Mouse (Mus musculus): ENCODE results near the gene Klk1b5. TPM values are rescaled to one million over a fixed set of nuclear protein-coding genes. Genes with fewer than 3 reads are reported as not detected.

Gene Klk1b5
- polyA plus RNA-seq, 1 experiment = 7.0 TPM

GRCm38 (mm10) chr7:44225076-44225475 is 9.3 kb downstream of the Klk1b5 start, which contains the start of gene Klk1:
Gene Klk1, plus strand, starts transcription at chr7:44225360.
- Histone ChIP-seq H3K4me1 (ENCODE audit: control insufficient read depth, insufficient read depth, low read length) (no peaks in the 10 kb centered on the region), H3K27ac (ENCODE audit: insufficient read depth, low read depth, low read length) (peak within 1 kb of the TSS; percentile 98), H3K4me3 (ENCODE audit: insufficient read depth, low read depth, low read length) (peak within 1 kb of the TSS; percentile 36), H3K36me3 (ENCODE audit: control insufficient read depth, insufficient read depth, low read length) (no peaks in the 10 kb centered on the region), H3K27me3 (replicated peaks; ENCODE audit: control insufficient read depth, insufficient read depth, low read length) (no peaks in the 10 kb centered on the region)
- TF ChIP-seq CTCF (conservative IDR thresholded peaks at IDR 0.05; ENCODE audit: insufficient read depth, insufficient read length, low read depth, low read length) (no peak), POLR2A (IDR thresholded peaks at IDR 0.05; ENCODE audit: low read depth, low read length) (no peak)
- 32% methylated on average over 1 of the region's 1 CpGs for whole genome bisulfite sequencing
- peak; percentile 66 for DNase-seq

DNA sequence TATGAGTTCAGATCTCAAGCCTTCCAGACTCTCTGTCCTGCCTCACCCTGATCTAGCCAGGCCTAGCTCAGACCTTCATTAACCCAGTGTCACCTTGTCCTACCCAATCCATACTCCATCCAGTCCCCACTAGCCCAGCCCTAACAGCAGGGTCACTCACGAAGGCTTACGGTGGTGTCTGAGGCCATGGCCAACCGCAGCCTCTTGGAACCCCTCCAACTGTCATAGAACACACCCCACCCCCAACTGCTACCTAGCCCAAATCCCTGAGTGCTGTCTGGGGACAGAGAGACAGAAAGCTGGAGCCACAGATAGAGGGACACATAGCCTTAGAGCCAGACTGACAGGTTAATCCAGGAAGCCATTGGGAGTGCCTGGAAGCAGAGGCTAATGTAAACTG is 20.2 kb downstream of the Klk1b5 start, which contains the start of gene Gm36864:
Gene Gm36864, plus strand, starts transcription at position 269 of the 400 bp plus-strand sequence.
- no peak for TF ChIP-seq CTCF (conservative IDR thresholded peaks at IDR 0.05; ENCODE audit: insufficient read depth, insufficient read length, low read depth, low read length)
- no peak for TF ChIP-seq POLR2A (IDR thresholded peaks at IDR 0.05; ENCODE audit: low read depth, low read length)
- Histone ChIP-seq H3K4me1 (ENCODE audit: control insufficient read depth, insufficient read depth, low read length) (no peaks in the 10 kb centered on the region), H3K27ac (ENCODE audit: insufficient read depth, low read depth, low read length) (peak within 1 kb of the TSS; percentile 9; the same call in 1 of the 2 replicates), H3K4me3 (ENCODE audit: insufficient read depth, low read depth, low read length) (no peak within 1 kb of the TSS), H3K27me3 (replicated peaks; ENCODE audit: control insufficient read depth, insufficient read depth, low read length) (no peaks in the 10 kb centered on the region), H3K36me3 (ENCODE audit: control insufficient read depth, insufficient read depth, low read length) (no peaks in the 10 kb centered on the region)
- WGBS = 40% methylated on average over 3 of the region's 3 CpGs
- peak; percentile 13 for DNase-seq

DNA sequence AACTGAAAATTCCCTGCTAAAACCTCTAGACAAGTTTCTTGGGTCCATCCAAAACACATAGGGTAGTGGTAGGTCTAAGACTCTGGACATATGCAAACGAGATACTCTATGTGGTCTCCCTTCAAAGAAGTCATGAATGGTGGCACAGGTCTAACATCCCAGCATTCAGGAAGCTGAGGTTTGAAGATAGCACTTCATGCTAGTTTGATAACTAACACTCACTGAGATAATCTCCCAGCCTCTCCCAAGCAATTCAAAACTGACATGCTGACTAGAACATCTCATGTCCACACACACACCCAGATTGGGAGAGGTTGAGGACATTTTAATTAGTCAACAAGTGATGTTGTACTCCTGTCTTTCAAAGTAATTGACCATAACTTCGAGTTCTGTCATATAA is 24.2 kb downstream of the Klk1b5 start:
- TF ChIP-seq CTCF (conservative IDR thresholded peaks at IDR 0.05; ENCODE audit: insufficient read depth, insufficient read length, low read depth, low read length) (no peak), POLR2A (IDR thresholded peaks at IDR 0.05; ENCODE audit: low read depth, low read length) (no peak)
- 44% methylated on average over 2 of the region's 2 CpGs for WGBS
- Histone ChIP-seq H3K4me1 (ENCODE audit: control insufficient read depth, insufficient read depth, low read length) (no peaks in the 10 kb centered on the region), H3K36me3 (ENCODE audit: control insufficient read depth, insufficient read depth, low read length) (no peaks in the 10 kb centered on the region), H3K27me3 (replicated peaks; ENCODE audit: control insufficient read depth, insufficient read depth, low read length) (no peaks in the 10 kb centered on the region), H3K27ac (ENCODE audit: insufficient read depth, low read depth, low read length) (peak overlapping the region; percentile 89; the same call in 1 of the 2 replicates), H3K4me3 (ENCODE audit: insufficient read depth, low read depth, low read length) (no peak overlapping the region)
- no peak for DNase-seq

DNA sequence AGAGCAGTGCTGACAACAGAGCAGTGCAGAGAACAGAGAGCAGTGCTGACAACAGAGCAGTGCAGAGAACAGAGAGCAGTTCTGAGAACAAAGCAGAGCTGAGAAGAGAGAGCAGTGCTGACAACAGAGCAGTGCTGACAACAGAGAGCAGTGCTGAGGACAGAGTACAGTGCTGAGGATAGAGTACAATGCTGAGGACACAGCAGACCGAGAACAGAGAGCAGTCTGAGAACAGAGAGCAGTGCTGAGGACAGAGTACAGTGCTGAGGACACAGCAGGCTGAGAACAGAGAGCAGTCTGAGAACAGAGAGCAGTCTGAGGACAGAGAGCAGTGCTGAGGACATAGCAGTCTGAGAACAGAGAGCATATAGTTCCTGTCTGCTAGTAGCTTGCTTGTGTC is 25.0 kb downstream of the Klk1b5 start:
- WGBS = 31% methylated on average over 1 of the region's 1 CpGs
- peak overlapping the region; percentile 89 for H3K27ac ChIP-seq (ENCODE audit: insufficient read depth, low read depth, low read length)
- no peaks in the 10 kb centered on the region for H3K36me3 ChIP-seq (ENCODE audit: control insufficient read depth, insufficient read depth, low read length)
- DNase-seq = peak; percentile 58
- H3K4me3 ChIP-seq (ENCODE audit: insufficient read depth, low read depth, low read length) = peak overlapping the region; percentile 35
- no peak for TF ChIP-seq POLR2A (IDR thresholded peaks at IDR 0.05; ENCODE audit: low read depth, low read length)
- no peak for TF ChIP-seq CTCF (conservative IDR thresholded peaks at IDR 0.05; ENCODE audit: insufficient read depth, insufficient read length, low read depth, low read length)
- H3K4me1 ChIP-seq (ENCODE audit: control insufficient read depth, insufficient read depth, low read length) = peaks cover 7% of the 10 kb centered on the region; the same call in 1 of the 2 replicates
- no peaks in the 10 kb centered on the region for H3K27me3 ChIP-seq (replicated peaks; ENCODE audit: control insufficient read depth, insufficient read depth, low read length)

DNA sequence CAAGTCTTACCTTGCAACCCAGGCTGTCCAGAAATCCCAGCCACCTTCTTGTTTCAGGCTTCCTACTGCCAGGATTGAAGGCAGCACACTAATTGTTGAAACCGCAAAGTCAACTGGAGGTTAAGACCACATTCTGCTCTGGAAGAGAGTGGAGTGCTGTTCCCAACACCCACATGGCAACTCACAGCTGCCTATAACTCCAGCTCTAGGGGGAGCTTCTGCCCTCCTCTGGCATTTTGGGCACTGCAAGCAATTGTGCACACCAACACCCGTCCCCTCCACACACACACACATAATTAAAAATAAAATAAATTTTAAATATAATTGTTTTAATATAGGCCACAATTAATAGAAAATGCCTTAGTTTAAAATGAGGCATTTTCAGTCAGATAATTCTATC is 25.4 kb downstream of the Klk1b5 start:
- no peaks in the 10 kb centered on the region for H3K36me3 ChIP-seq (ENCODE audit: control insufficient read depth, insufficient read depth, low read length)
- peak overlapping the region; percentile 35 for H3K4me3 ChIP-seq (ENCODE audit: insufficient read depth, low read depth, low read length)
- TF ChIP-seq CTCF (conservative IDR thresholded peaks at IDR 0.05; ENCODE audit: insufficient read depth, insufficient read length, low read depth, low read length) = peak; percentile 44; the same call in 1 of the 2 replicates
- no peak for TF ChIP-seq POLR2A (IDR thresholded peaks at IDR 0.05; ENCODE audit: low read depth, low read length)
- 57% methylated on average over 2 of the region's 2 CpGs for WGBS
- DNase-seq = peak; percentile 41
- H3K27me3 ChIP-seq (replicated peaks; ENCODE audit: control insufficient read depth, insufficient read depth, low read length) = no peaks in the 10 kb centered on the region
- peak overlapping the region; percentile 89 for H3K27ac ChIP-seq (ENCODE audit: insufficient read depth, low read depth, low read length)
- peaks cover 8% of the 10 kb centered on the region; the same call in 1 of the 2 replicates for H3K4me1 ChIP-seq (ENCODE audit: control insufficient read depth, insufficient read depth, low read length)

GRCm38 (mm10) chr7:44244080-44244479 is 28.3 kb downstream of the Klk1b5 start:
- no peaks in the 10 kb centered on the region for H3K27me3 ChIP-seq (replicated peaks; ENCODE audit: control insufficient read depth, insufficient read depth, low read length)
- H3K4me1 ChIP-seq (ENCODE audit: control insufficient read depth, insufficient read depth, low read length) = peaks cover 8% of the 10 kb centered on the region; the same call in 1 of the 2 replicates
- H3K27ac ChIP-seq (ENCODE audit: insufficient read depth, low read depth, low read length) = no peak overlapping the region
- DNase-seq = no peak
- no peaks in the 10 kb centered on the region for H3K36me3 ChIP-seq (ENCODE audit: control insufficient read depth, insufficient read depth, low read length)
- no peak overlapping the region for H3K4me3 ChIP-seq (ENCODE audit: insufficient read depth, low read depth, low read length)
- 41% methylated on average over 1 of the region's 1 CpGs for WGBS
- no peak for TF ChIP-seq POLR2A (IDR thresholded peaks at IDR 0.05; ENCODE audit: low read depth, low read length)
- TF ChIP-seq CTCF (conservative IDR thresholded peaks at IDR 0.05; ENCODE audit: insufficient read depth, insufficient read length, low read depth, low read length) = no peak

DNA sequence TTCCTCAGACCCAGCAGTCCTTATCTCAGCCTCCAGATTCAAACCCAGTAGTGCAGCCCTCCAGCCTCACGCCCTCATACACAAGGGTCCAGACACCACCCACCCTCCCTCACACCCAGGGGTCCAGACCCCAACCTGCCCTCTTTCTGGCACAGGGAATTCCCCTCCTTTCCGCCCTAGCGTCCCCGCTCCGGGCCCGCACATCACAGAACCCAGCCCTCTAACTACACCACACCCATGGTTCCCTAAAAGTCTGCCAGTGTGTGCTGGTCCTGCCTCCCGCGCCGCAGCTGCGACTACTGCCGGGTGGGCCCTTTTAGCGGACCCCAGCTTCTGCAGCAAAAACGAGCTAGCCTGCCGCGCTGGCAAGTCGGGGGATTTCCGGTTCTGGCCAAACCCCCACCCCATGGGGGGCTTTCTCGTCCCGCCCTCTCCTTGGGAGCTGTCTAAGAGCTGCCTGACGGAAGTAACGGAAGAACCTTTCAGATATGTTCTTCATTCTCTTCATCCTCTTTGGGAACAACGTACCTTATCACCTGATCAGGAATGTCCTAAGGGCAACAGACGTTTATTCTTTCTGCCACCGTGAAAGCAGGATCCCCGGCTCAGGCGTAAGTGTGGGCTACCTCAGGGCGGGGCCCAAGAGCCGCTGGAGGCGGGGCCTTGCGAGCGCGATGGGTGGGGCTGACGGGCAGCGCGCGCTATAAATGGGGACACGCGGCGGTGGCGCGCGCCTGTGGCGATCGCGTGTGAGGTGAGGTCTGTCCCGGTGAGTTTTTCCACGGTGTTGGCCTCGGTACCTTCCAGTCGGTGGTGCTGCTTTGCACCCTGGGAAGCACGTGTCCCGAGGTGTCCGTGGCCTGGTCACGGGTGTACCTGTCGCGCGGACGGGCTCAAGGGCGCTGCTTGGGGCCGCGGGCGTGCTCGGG is 30.6 kb downstream of the Klk1b5 start, which contains the start of the genes 1700028J19Rik and 2410002F23Rik:
Gene 1700028J19Rik, minus strand, starts transcription at position 641 of the 929 bp plus-strand sequence.
Gene 2410002F23Rik, plus strand, starts transcription at position 668 of the 929 bp plus-strand sequence.
- Histone ChIP-seq H3K27ac (ENCODE audit: insufficient read depth, low read depth, low read length) (peak within 1 kb of the TSS; percentile 90), H3K36me3 (ENCODE audit: control insufficient read depth, insufficient read depth, low read length) (no peaks in the 10 kb centered on the region), H3K4me1 (ENCODE audit: control insufficient read depth, insufficient read depth, low read length) (peaks cover 8% of the 10 kb centered on the region; the same call in 1 of the 2 replicates), H3K4me3 (ENCODE audit: insufficient read depth, low read depth, low read length) (peak within 1 kb of the TSS; percentile 96), H3K27me3 (replicated peaks; ENCODE audit: control insufficient read depth, insufficient read depth, low read length) (no peaks in the 10 kb centered on the region)
- peak; percentile 92 for DNase-seq
- under 1% methylated on average over 62 of the region's 62 CpGs for WGBS
- TF ChIP-seq POLR2A (IDR thresholded peaks at IDR 0.05; ENCODE audit: low read depth, low read length) (peak; percentile 96), CTCF (conservative IDR thresholded peaks at IDR 0.05; ENCODE audit: insufficient read depth, insufficient read length, low read depth, low read length) (no peak)
